Mouse (Mus musculus) cerebellum, adult 2 months (tissue): ENCODE results near the gene H2afy. TPM values are rescaled to one million over a fixed set of nuclear protein-coding genes. Genes with fewer than 3 reads are reported as not detected.

Experiments
- DNase-seq, 2 experiments: peaks; one replicate each; pipeline ENCODE4 v3.0.0; 2021
- H3K27ac ChIP-seq: fragments of 200-500 bp; 2 replicates; pipeline ENCODE4 v1.5.1; 2012; ENCODE audit warnings: low read length, control low read depth, inconsistent platforms; ENCODE audit not compliant: insufficient read depth
- H3K27me3 ChIP-seq: fragments of 200-500 bp; 2 replicates; pipeline ENCODE4 v1.6.1; 2012; ENCODE audit warnings: inconsistent platforms, mild to moderate bottlenecking, low read length, moderate library complexity; ENCODE audit not compliant: control insufficient read depth, insufficient read depth
- H3K4me1 ChIP-seq: fragments of 200-500 bp; 2 replicates; pipeline ENCODE4 v1.6.1; 2011; ENCODE audit warnings: low read length; ENCODE audit not compliant: control insufficient read depth, insufficient read depth
- H3K4me3 ChIP-seq: fragments of 200-500 bp; replicated peaks from 2 replicates; pipeline ENCODE3; 2011; ENCODE audit warnings: mild to moderate bottlenecking, low read depth, low read length, control low read depth; ENCODE audit not compliant: insufficient read depth
- CTCF ChIP-seq: fragments of 200-500 bp; IDR thresholded peaks from 2 replicates; pipeline ENCODE4 v1.5.1; 2011; ENCODE audit warnings: low read depth, mild to moderate bottlenecking, control low read depth, low read length, moderate library complexity, borderline replicate concordance; ENCODE audit not compliant: insufficient read depth
- POLR2A ChIP-seq: fragments of 200-500 bp; IDR thresholded peaks from 2 replicates; pipeline ENCODE4 v1.6.1; 2011; ENCODE audit warnings: low read length, control low read depth, borderline replicate concordance; ENCODE audit not compliant: insufficient read depth
- WGBS: fragments of 180-500 bp; shearing (Covaris S2); methylation state at CpG from one replicate; pipeline ENCODE4 v1.1.7; 2018; 5-methylcytosine and 5-hydroxymethylcytosine counted together
- polyA plus RNA-seq: library from polyadenylated mRNA; depleted of rRNA; stranded (reverse); fragments of >200 nt; gene quantifications from 2 replicates; pipeline ENCODE4 v1.2.3, GENCODE M21; 2012

The H2afy gene
- polyA plus RNA-seq, 1 experiment: 152 TPM

DNA sequence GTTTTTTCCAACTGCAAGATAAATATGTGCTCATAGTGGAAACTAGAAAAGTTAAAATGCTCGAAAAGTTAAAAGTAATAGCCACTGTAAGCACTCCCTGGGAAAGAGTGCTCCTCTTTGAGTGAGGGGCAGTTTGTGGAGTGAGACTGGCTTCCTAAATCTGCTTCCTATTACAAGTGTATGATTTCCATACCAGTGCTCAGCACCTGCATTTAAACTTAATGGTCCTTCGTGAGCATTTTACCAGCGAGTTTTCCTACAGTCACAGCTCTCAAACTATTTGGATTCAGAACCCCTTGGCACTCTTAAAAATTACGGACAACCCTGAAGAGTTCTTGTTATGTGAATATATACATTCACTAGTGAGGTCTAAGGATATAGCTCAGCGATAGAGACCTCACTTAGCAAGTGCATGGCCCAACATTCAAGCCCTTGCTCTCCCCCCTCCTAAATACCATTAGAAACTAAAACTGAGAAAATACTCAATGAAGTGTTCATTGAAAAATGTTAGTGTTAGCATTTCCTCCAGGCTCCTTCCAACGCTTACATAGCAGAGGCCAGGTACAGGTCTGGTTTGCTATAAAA lies 3.1 kb upstream of the H2afy start:
- Histone ChIP-seq H3K27ac (no peak overlapping the region), H3K4me3 (no peak overlapping the region), H3K27me3 (no peaks in the 10 kb centered on the region), H3K4me1 (no peaks in the 10 kb centered on the region)
- no peak for DNase-seq
- TF ChIP-seq POLR2A (no peak), CTCF (no peak)
- 64% methylated on average over 6 of the region's 6 CpGs for WGBS

DNA sequence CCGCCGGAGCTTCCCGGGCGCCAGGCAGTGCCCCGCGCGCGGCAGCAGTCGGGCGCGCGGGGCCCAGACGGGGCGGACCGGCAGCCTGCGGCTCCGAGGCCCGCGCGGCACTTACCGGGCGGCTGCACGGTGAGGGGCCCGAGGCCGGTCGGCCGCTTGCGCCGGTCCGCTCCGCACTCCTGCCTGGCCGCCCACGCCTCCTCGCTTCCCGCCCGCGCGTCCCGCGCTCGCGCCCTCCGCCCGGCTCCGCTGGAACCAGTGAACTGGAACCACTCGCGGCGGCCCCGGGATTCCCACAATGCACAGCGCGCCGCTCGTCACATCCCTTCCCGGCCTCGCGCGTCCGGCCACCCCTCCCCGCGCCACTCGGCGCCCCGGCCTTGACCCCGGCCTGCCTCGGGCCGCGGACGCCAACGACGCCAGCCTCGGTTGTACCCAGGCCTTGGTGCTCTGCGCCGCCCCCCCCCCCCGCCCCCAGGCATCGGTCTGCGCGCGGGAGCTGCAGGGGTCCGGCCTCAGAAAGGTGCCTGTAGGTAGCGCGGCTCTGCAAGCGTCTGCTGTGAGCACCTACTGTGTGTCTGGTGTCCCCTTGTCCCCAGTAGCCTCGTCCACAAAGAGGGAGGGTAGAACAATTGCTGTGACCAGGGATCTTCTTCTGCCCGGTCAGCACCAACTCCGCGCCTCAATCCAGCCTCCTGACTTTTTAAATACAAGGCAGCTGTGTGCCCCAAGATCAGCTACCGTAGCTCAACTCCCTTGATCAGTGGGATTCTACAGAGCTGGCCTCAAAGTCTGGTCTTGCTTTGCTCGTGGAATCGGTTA lies 719 bp downstream of the H2afy start:
- Histone ChIP-seq H3K4me3 (peak overlapping the region; percentile 89), H3K27ac (peak overlapping the region; percentile 87), H3K4me1 (peaks cover 8% of the 10 kb centered on the region), H3K27me3 (no peaks in the 10 kb centered on the region)
- TF ChIP-seq CTCF: no peak
- peak; percentile 55; the same call in 1 of the 2 replicates for TF ChIP-seq POLR2A
- peak; percentile 91 to 92 for DNase-seq
- under 1% methylated on average over 89 of the region's 89 CpGs for WGBS

- under 1% methylated on average over 50 of the region's 50 CpGs for WGBS
- TF ChIP-seq POLR2A (no peak), CTCF (no peak)
- DNase-seq: peak; percentile 44 to 63
- peaks cover 12% of the 10 kb centered on the region for H3K4me1 ChIP-seq
- no peaks in the 10 kb centered on the region for H3K27me3 ChIP-seq
- H3K4me3 ChIP-seq: peak overlapping the region; percentile 89
- H3K27ac ChIP-seq: no peak overlapping the region
Observed at GRCm38 (mm10) chr13:56134631-56135181, 1.5 kb downstream of the H2afy start.

- no peak for TF ChIP-seq POLR2A
- no peak overlapping the region for H3K27ac ChIP-seq
- peaks cover 13% of the 10 kb centered on the region for H3K4me1 ChIP-seq
- H3K4me3 ChIP-seq: peak overlapping the region; percentile 89
- DNase-seq: no peak
- 48% methylated on average over 5 of the region's 5 CpGs for WGBS
- no peaks in the 10 kb centered on the region for H3K27me3 ChIP-seq
Observed at GRCm38 (mm10) chr13:56134031-56134430, 2.1 kb downstream of the H2afy start.

- TF ChIP-seq CTCF (no peak), POLR2A (no peak)
- H3K4me1 ChIP-seq: peaks cover 13% of the 10 kb centered on the region
- 37% methylated on average over 7 of the region's 7 CpGs for WGBS
- no peak overlapping the region for H3K27ac ChIP-seq
- DNase-seq: no peak
- H3K27me3 ChIP-seq: no peaks in the 10 kb centered on the region
- no peak overlapping the region for H3K4me3 ChIP-seq
Observed at GRCm38 (mm10) chr13:56132941-56133340, 3.2 kb downstream of the H2afy start.

DNA sequence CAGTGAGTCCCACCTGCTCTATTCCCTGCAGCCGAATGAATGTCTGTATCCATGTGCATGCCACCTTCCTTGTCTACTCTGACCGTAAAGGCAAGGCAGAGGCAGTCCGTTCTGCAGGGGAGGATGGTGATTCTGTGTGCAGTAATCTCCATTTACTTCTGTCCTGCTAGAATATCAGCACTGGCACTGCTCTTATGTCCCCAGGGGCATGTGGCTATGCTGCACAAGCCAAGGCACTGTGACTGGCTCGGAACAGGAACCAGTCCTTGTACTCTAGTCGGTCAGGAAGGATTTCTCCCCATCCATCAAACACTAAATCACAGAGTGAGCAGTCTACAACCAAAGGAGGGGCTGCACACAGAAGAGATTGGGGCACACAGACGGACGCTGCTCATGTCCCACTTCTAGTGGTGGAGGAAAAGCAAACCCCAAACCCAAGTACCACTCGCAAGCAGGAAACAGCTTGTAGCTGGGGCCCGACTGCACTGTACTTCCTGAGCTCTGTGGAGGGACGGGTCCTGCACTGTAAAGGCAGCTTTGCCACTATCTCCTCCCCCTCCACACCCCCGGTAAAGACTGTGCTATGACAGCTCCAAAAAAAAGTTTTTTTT lies 3.7 kb downstream of the H2afy start:
- peak in 1 of 2 experiments; percentile 4 for DNase-seq
- H3K27ac ChIP-seq: no peak overlapping the region
- no peaks in the 10 kb centered on the region for H3K27me3 ChIP-seq
- peaks cover 13% of the 10 kb centered on the region for H3K4me1 ChIP-seq
- 68% methylated on average over 11 of the region's 11 CpGs for WGBS
- H3K4me3 ChIP-seq: no peak overlapping the region
- TF ChIP-seq CTCF (no peak), POLR2A (no peak)

- Histone ChIP-seq H3K27ac (no peak overlapping the region), H3K4me1 (peaks cover 13% of the 10 kb centered on the region), H3K27me3 (no peaks in the 10 kb centered on the region), H3K4me3 (no peak overlapping the region)
- no peak for TF ChIP-seq CTCF
- TF ChIP-seq POLR2A: no peak
- WGBS: 47% methylated on average over 8 of the region's 8 CpGs
- no peak for DNase-seq
Observed at GRCm38 (mm10) chr13:56130544-56130943, 5.6 kb downstream of the H2afy start.

DNA sequence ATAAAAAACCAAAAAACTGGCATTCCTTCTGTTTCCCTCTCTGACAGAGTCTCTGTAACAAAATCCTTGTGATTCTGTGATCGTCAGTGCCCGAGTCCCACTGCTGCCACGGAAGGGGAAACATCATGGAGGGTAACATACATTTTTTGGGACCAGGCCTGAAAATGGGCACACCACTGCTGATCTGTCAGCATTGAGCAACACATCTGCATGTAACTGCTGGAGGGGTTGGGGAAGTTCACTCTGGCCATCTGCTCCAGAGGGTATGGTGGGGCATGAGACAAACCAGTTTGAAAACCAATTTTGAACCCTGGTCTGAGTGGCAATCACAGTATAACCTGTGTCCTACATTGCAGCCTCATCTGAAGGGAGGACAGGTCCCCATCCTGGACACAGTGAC lies 6.6 kb downstream of the H2afy start:
- no peak overlapping the region for H3K27ac ChIP-seq
- H3K27me3 ChIP-seq: no peaks in the 10 kb centered on the region
- no peak for DNase-seq
- peaks cover 13% of the 10 kb centered on the region for H3K4me1 ChIP-seq
- 92% methylated on average over 3 of the region's 3 CpGs for WGBS
- no peak overlapping the region for H3K4me3 ChIP-seq
- TF ChIP-seq CTCF (no peak), POLR2A (no peak)
